11 mouse cellular contexts compared by ENCODE assay signal in the genomic region with DNA sequence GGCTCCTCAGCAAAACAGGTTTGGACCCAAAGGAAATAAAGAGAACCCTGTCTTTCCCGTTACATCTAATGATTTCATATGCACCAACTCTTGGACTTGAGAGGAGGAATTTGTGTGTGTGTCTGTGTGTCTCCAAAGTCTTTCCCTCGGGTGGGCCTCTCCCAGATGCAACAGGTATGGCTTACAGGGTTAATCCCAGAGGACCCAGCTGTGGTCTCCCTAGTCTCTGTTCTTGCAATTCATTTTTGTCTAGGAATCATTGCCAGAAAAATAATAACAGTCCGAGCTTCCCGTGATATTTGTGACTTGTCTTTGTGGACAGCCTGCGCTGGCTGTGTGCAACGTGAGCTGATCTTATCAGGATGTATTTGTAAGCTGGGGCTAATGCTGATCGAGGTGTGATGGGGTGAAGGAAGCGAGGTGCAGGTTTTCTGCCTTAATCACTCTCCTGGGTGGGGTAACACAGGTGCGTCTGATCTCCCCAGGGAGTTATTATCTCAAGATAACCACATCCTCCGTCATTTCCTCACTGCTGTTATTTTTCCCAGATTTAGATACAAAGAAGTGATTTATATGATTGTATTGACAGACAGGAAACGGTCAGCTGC.
DNase-seq lines count a peak whose midpoint lies in the region; ATAC-seq and TF ChIP-seq lines count a peak whose summit lies in the region.
"Had no signal": no experiment of that assay in that cellular context is flagged by ENCODE, and none has a peak within 500 bp of the region (broad histone marks: within the 10 kb centered on the region; RNA-seq: fewer than 3 reads in every experiment).

No protein-coding gene starts in this region.

- peaks cover 7% of the 10 kb centered on the region; the same call in 1 of the 2 replicates for H3K4me1 ChIP-seq in heart, embryonic 11.5 days (ENCODE audit: control insufficient read depth, insufficient read depth, low read length)
- peaks cover 11% of the 10 kb centered on the region for H3K4me1 ChIP-seq in lung, embryonic 16.5 days (replicated peaks; ENCODE audit: control insufficient read depth, insufficient read depth, low read length)
- H3K4me1 ChIP-seq in kidney, postnatal 0 days (replicated peaks; ENCODE audit: insufficient read depth, low read length), result 0 out of 2 replicates have a peak, but pooled peaks cover 7% of the 10 kb centered on the region
- H3K4me1 ChIP-seq in stomach, embryonic 15.5 days, result no peaks in the 10 kb centered on the region

- H3K27ac ChIP-seq in heart, embryonic 11.5 days (ENCODE audit: low read depth, low read length), result no peak overlapping the region
- H3K27ac ChIP-seq in lung, embryonic 16.5 days (ENCODE audit: low read length), result 0 out of 2 replicates have a peak overlapping the region, but pooled peaks have one; percentile 5
- H3K27ac ChIP-seq in kidney, postnatal 0 days, result no peak overlapping the region
- no peak overlapping the region for H3K27ac ChIP-seq in stomach, embryonic 15.5 days

- TF ChIP-seq CTCF in kidney, postnatal 0 days (IDR thresholded peaks at IDR 0.05; ENCODE audit: low read depth), result no peak

- no peak for ATAC-seq in heart, embryonic 11.5 days (replicated peaks; ENCODE audit: insufficient number of reproducible peaks, low FRiP score, low TSS enrichment)
- no peak for ATAC-seq in lung, embryonic 16.5 days (ENCODE audit: low read depth)
- no peak for ATAC-seq in kidney, postnatal 0 days (replicated peaks; ENCODE audit: low FRiP score, low read depth)
- ATAC-seq in stomach, embryonic 15.5 days (ENCODE audit: insufficient read depth, low FRiP score, low read depth), result no peak
- ATAC-seq: CD4-positive, CD25-positive, alpha-beta regulatory T cell, adult 4 months had no signal

- intact Hi-C loops in left cerebral cortex, postnatal 36 days (cut with DNase I), result no loop called here

- H3K36me3 ChIP-seq in heart, embryonic 11.5 days (ENCODE audit: control insufficient read depth, insufficient read depth, low read length), result no peaks in the 10 kb centered on the region
- H3K36me3 ChIP-seq in lung, embryonic 16.5 days (ENCODE audit: control insufficient read depth, insufficient read depth, low read length), result no peaks in the 10 kb centered on the region
- no peaks in the 10 kb centered on the region for H3K36me3 ChIP-seq in kidney, postnatal 0 days (ENCODE audit: insufficient read depth, low read length)
- H3K36me3 ChIP-seq in stomach, embryonic 15.5 days, result no peaks in the 10 kb centered on the region

- H3K4me2 ChIP-seq in heart, embryonic 11.5 days, result peak overlapping the region; percentile 54
- H3K4me2 ChIP-seq in lung, embryonic 16.5 days (ENCODE audit: low read depth, low read length), result peak overlapping the region; percentile 28
- H3K4me2 ChIP-seq in kidney, postnatal 0 days (ENCODE audit: low read length), result peak overlapping the region; percentile 32
- peak overlapping the region; percentile 36 for H3K4me2 ChIP-seq in stomach, embryonic 15.5 days

- H3K9me3 ChIP-seq in heart, embryonic 11.5 days (replicated peaks; ENCODE audit: control insufficient read depth, low read length), result no peaks in the 10 kb centered on the region
- H3K9me3 ChIP-seq in lung, embryonic 16.5 days (ENCODE audit: control insufficient read depth, low read length), result no peaks in the 10 kb centered on the region
- H3K9me3 ChIP-seq in kidney, postnatal 0 days (replicated peaks; ENCODE audit: low read length), result no peaks in the 10 kb centered on the region
- no peaks in the 10 kb centered on the region for H3K9me3 ChIP-seq in stomach, embryonic 15.5 days

- no peak overlapping the region; the same call in 1 of the 2 replicates for H3K9ac ChIP-seq in heart, embryonic 11.5 days (ENCODE audit: low read depth, low read length)
- 0 out of 2 replicates have a peak overlapping the region, but pooled peaks have one; percentile 5 for H3K9ac ChIP-seq in lung, embryonic 16.5 days (ENCODE audit: low read length)
- no peak overlapping the region for H3K9ac ChIP-seq in kidney, postnatal 0 days (ENCODE audit: low read depth, low read length)
- no peak overlapping the region for H3K9ac ChIP-seq in stomach, embryonic 15.5 days

- WGBS in heart, embryonic 11.5 days (ENCODE audit: insufficient replicate concordance), result 39% methylated on average over 11 of the region's 11 CpGs
- WGBS in lung, embryonic 16.5 days, result 14% methylated on average over 11 of the region's 11 CpGs
- WGBS in kidney, postnatal 0 days, result 26% methylated on average over 11 of the region's 11 CpGs
- WGBS in stomach, embryonic 15.5 days, result 29% methylated on average over 11 of the region's 11 CpGs

- DNase-seq in heart, adult 8-10 months (ENCODE audit: low spot score), result no peak
- no peak for DNase-seq in lung, adult 18-20 months
- peak; percentile 8 for DNase-seq in kidney, postnatal 0 days (ENCODE audit: low spot score)
- no peak for DNase-seq in left cerebral cortex, postnatal 36 days (ENCODE audit: low spot score in 2 of 2)
- no peak for DNase-seq in spleen, adult 18-20 months
- DNase-seq: gastrocnemius, postnatal 10 days; thymus, adult 2 months had no signal

- H3K4me3 ChIP-seq in heart, embryonic 11.5 days (ENCODE audit: low read depth, low read length), result 0 out of 2 replicates have a peak overlapping the region, but pooled peaks have one; percentile 16
- H3K4me3 ChIP-seq in lung, embryonic 16.5 days (ENCODE audit: low read length), result no peak overlapping the region
- H3K4me3 ChIP-seq in kidney, postnatal 0 days (replicated peaks; ENCODE audit: low read depth, low read length), result no peak overlapping the region
- no peak overlapping the region for H3K4me3 ChIP-seq in stomach, embryonic 15.5 days (replicated peaks)

- H3K27me3 ChIP-seq in heart, embryonic 11.5 days (ENCODE audit: control insufficient read depth, insufficient read depth, low read length), result no peaks in the 10 kb centered on the region
- no peaks in the 10 kb centered on the region for H3K27me3 ChIP-seq in lung, embryonic 16.5 days (ENCODE audit: control insufficient read depth, insufficient read depth, low read depth, low read length)
- H3K27me3 ChIP-seq in kidney, postnatal 0 days (ENCODE audit: insufficient read depth, low read length), result no peaks in the 10 kb centered on the region
- no peaks in the 10 kb centered on the region for H3K27me3 ChIP-seq in stomach, embryonic 15.5 days (replicated peaks)
